Mouse (Mus musculus) stomach, postnatal 0 days (tissue): ENCODE measurements around the gene Cry2.
"Not testable (repeated sequence)": the region's sequence is repeated elsewhere in the genome, so short reads cannot be mapped to it uniquely, and the experiment has no call there.

ENCODE experiments used
- CTCF ChIP-seq: IDR thresholded peaks from 2 replicates; pipeline ENCODE4 v1.5.1; 2016; ENCODE audit warnings: antibody characterized with exemption, low read depth, mild to moderate bottlenecking, moderate library complexity
- EP300 ChIP-seq: optimal IDR thresholded peaks from 2 replicates; pipeline ENCODE3; 2016; ENCODE audit warnings: antibody characterized with exemption

DNA sequence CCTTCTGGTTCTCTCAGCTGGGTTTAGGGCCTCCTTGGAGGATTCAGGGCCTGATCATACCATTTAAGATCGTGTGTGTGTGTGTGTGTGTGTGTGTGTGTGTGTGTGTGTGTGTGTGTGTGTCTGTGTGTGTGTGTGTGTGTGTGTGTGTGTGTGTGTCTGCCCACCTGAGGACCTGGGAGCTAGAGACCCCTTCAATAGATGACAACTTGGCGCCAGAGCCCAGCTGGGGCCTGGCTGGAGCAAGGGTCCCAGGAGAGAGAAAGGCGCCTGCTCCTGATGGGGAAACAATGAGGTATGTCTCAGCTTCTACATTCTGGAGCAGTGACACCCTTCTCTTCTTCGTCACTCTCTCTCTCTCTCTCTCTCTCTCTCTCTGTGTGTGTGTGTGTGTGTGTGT lies 34.0 kb downstream of the Cry2 start:
- TF ChIP-seq EP300, CTCF: not testable (repeated sequence)
